Mouse (Mus musculus): Measurements from ENCODE around the gene Pfas. TPM values are rescaled to one million over a fixed set of nuclear protein-coding genes. Genes with fewer than 3 reads are reported as not detected.

The Pfas gene
- polyA plus RNA-seq (2015; fragmentation: Nextera tagmentation; extraction: Ambion mirVana): 24.1 and 25.2 TPM in 2 replicates

GRCm38 (mm10) chr11:69008182-69009121 is at the start of gene Pfas:
Pfas (minus strand) TSS chr11:69008460.
- peaks cover 15% of the 10 kb centered on the region for H3K4me1 ChIP-seq (ENCODE audit: control insufficient read depth, insufficient read depth, low read length)
- H3K27me3 ChIP-seq (ENCODE audit: control insufficient read depth, insufficient read depth, low read length): no peaks in the 10 kb centered on the region
- ATAC-seq (ENCODE audit: insufficient read depth, low FRiP score): peak; percentile 86
- H3K27ac ChIP-seq (ENCODE audit: low read length): peak within 1 kb of the TSS; percentile 72
- peak within 1 kb of the TSS; percentile 74 for H3K9ac ChIP-seq (ENCODE audit: low read length)
- peak within 1 kb of the TSS; percentile 86 for H3K4me3 ChIP-seq (replicated peaks; ENCODE audit: low read length)
- H3K4me2 ChIP-seq (ENCODE audit: low read depth, low read length): peak within 1 kb of the TSS; percentile 66
- WGBS: 8% methylated on average over 38 of the region's 38 CpGs
- no peaks in the 10 kb centered on the region for H3K9me3 ChIP-seq (replicated peaks; ENCODE audit: control insufficient read depth, low read length)
- H3K36me3 ChIP-seq (ENCODE audit: control insufficient read depth, insufficient read depth, low read length): no peaks in the 10 kb centered on the region

DNA sequence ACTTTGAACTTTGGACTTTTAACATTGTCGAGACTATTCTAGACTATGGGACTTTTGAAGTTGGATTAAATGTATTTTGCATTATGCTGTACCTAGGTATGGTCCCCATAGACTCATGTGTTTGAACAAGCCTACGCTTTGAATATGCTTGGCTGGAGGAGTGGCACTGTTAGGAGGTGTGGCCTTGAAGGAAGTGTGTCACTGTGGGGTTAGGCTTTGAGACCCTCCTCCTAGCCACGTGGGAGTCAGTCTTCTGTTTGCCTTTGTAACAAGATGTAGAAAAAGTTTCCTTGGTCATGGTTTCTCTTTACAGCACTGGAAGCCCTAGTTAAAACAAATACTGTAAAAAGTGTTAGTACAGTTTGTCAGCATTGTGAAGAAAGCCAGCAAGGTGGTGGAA is 45.6 kb upstream of the Pfas start:
- H3K9me3 ChIP-seq (replicated peaks; ENCODE audit: control insufficient read depth, low read length): no peaks in the 10 kb centered on the region
- no peaks in the 10 kb centered on the region for H3K27me3 ChIP-seq (ENCODE audit: control insufficient read depth, insufficient read depth, low read length)
- H3K27ac ChIP-seq (ENCODE audit: low read length): no peak overlapping the region
- no peak overlapping the region for H3K4me2 ChIP-seq (ENCODE audit: low read depth, low read length)
- H3K4me3 ChIP-seq (replicated peaks; ENCODE audit: low read length): no peak overlapping the region
- ATAC-seq (ENCODE audit: insufficient read depth, low FRiP score): peak; percentile 61; the same call in 1 of the 2 replicates
- peaks cover 10% of the 10 kb centered on the region for H3K36me3 ChIP-seq (ENCODE audit: control insufficient read depth, insufficient read depth, low read length)
- H3K9ac ChIP-seq (ENCODE audit: low read length): no peak overlapping the region
- H3K4me1 ChIP-seq (ENCODE audit: control insufficient read depth, insufficient read depth, low read length): peaks cover 6% of the 10 kb centered on the region
- WGBS: 53% methylated on average over 3 of the region's 3 CpGs

- 90% methylated on average over 2 of the region's 2 CpGs for WGBS
- peaks cover 10% of the 10 kb centered on the region for H3K36me3 ChIP-seq (ENCODE audit: control insufficient read depth, insufficient read depth, low read length)
Observed at GRCm38 (mm10) chr11:69052824-69053421, 44.7 kb upstream of the Pfas start.

DNA sequence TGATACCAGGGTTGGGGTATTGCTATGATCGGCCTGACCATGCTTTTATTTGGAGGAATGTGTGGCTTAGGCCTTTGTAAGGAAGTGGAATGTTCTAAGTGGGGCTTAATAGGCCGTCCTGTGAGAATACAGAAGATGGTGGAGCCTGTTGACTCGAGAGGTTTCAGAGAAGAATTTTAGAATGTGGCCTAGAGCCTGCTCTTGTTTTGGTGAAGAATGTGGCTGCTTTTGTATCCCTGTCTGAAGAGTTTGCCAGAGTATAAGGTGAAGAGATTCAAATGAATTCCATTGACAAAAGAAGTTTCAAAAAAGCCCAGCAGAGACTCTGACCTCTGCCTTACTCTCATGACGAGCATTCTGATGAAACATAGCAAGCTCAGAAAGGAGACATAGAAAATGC is 43.5 kb upstream of the Pfas start:
- H3K27ac ChIP-seq (ENCODE audit: low read length): no peak overlapping the region
- H3K4me3 ChIP-seq (replicated peaks; ENCODE audit: low read length): no peak overlapping the region
- H3K9ac ChIP-seq (ENCODE audit: low read length): no peak overlapping the region
- H3K4me2 ChIP-seq (ENCODE audit: low read depth, low read length): no peak overlapping the region
- 83% methylated on average over 4 of the region's 4 CpGs for WGBS
- H3K9me3 ChIP-seq (replicated peaks; ENCODE audit: control insufficient read depth, low read length): no peaks in the 10 kb centered on the region
- no peaks in the 10 kb centered on the region for H3K27me3 ChIP-seq (ENCODE audit: control insufficient read depth, insufficient read depth, low read length)
- ATAC-seq (ENCODE audit: insufficient read depth, low FRiP score): no peak
- peaks cover 9% of the 10 kb centered on the region for H3K4me1 ChIP-seq (ENCODE audit: control insufficient read depth, insufficient read depth, low read length)
- peaks cover 10% of the 10 kb centered on the region for H3K36me3 ChIP-seq (ENCODE audit: control insufficient read depth, insufficient read depth, low read length)

More at GRCm38 (mm10) chr11:69052824-69053421, 44.7 kb upstream of the Pfas start:
- no peaks in the 10 kb centered on the region for H3K27me3 ChIP-seq (ENCODE audit: control insufficient read depth, insufficient read depth, low read length)
- H3K9ac ChIP-seq (ENCODE audit: low read length): no peak overlapping the region
- no peaks in the 10 kb centered on the region for H3K9me3 ChIP-seq (replicated peaks; ENCODE audit: control insufficient read depth, low read length)
- H3K4me3 ChIP-seq (replicated peaks; ENCODE audit: low read length): no peak overlapping the region
- no peak overlapping the region for H3K4me2 ChIP-seq (ENCODE audit: low read depth, low read length)
- H3K4me1 ChIP-seq (ENCODE audit: control insufficient read depth, insufficient read depth, low read length): peaks cover 5% of the 10 kb centered on the region; the same call in 1 of the 2 replicates
- no peak for ATAC-seq (ENCODE audit: insufficient read depth, low FRiP score)
- H3K27ac ChIP-seq (ENCODE audit: low read length): no peak overlapping the region

DNA sequence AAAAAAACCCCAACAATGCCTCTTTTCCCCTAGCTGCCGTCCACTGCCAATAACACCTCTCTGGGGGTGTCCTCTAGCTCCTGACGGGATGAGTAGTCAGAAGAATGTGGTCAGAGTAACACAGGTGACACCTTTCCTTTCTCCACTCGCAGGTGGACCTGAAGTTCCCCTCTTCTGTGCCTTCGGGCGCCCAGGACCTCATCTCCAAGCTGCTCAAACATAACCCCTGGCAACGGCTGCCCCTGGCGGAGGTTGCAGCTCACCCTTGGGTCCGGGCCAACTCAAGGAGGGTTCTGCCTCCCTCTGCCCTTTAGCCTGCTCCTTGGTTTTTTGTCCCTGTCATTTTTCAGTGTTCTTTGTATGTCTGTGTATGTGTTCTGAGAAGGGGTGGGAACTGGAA is 42.5 kb upstream of the Pfas start:
- H3K27ac ChIP-seq (ENCODE audit: low read length): no peak overlapping the region
- H3K4me3 ChIP-seq (replicated peaks; ENCODE audit: low read length): no peak overlapping the region
- H3K4me1 ChIP-seq (ENCODE audit: control insufficient read depth, insufficient read depth, low read length): peaks cover 12% of the 10 kb centered on the region
- 88% methylated on average over 8 of the region's 8 CpGs for WGBS
- peaks cover 10% of the 10 kb centered on the region for H3K36me3 ChIP-seq (ENCODE audit: control insufficient read depth, insufficient read depth, low read length)
- H3K9ac ChIP-seq (ENCODE audit: low read length): no peak overlapping the region
- H3K27me3 ChIP-seq (ENCODE audit: control insufficient read depth, insufficient read depth, low read length): no peaks in the 10 kb centered on the region
- H3K4me2 ChIP-seq (ENCODE audit: low read depth, low read length): no peak overlapping the region
- no peaks in the 10 kb centered on the region for H3K9me3 ChIP-seq (replicated peaks; ENCODE audit: control insufficient read depth, low read length)
- ATAC-seq (ENCODE audit: insufficient read depth, low FRiP score): no peak

DNA sequence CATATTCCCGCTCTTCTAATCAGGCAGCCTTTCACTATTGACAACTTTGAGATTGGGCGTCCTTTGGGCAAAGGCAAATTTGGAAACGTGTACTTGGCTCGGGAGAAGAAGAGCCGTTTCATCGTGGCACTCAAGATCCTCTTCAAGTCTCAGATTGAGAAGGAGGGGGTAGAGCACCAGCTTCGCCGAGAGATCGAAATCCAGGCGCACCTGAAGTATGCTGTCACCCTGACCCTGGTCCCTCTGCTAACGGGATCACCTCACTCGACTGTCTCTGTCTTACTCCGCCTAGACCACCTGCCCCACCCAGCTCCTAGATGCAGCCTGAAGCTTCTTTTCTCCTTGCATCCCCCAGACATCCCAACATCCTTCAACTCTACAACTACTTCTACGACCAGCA is 39.9 kb upstream of the Pfas start:
- Histone ChIP-seq H3K27me3 (ENCODE audit: control insufficient read depth, insufficient read depth, low read length) (no peaks in the 10 kb centered on the region), H3K4me2 (ENCODE audit: low read depth, low read length) (no peak overlapping the region), H3K27ac (ENCODE audit: low read length) (no peak overlapping the region), H3K9me3 (replicated peaks; ENCODE audit: control insufficient read depth, low read length) (no peaks in the 10 kb centered on the region), H3K36me3 (ENCODE audit: control insufficient read depth, insufficient read depth, low read length) (peaks cover 10% of the 10 kb centered on the region), H3K4me3 (replicated peaks; ENCODE audit: low read length) (no peak overlapping the region), H3K4me1 (ENCODE audit: control insufficient read depth, insufficient read depth, low read length) (peaks cover 12% of the 10 kb centered on the region), H3K9ac (ENCODE audit: low read length) (no peak overlapping the region; the same call in 1 of the 2 replicates)
- ATAC-seq (ENCODE audit: insufficient read depth, low FRiP score): no peak
- WGBS: 90% methylated on average over 14 of the region's 14 CpGs

DNA sequence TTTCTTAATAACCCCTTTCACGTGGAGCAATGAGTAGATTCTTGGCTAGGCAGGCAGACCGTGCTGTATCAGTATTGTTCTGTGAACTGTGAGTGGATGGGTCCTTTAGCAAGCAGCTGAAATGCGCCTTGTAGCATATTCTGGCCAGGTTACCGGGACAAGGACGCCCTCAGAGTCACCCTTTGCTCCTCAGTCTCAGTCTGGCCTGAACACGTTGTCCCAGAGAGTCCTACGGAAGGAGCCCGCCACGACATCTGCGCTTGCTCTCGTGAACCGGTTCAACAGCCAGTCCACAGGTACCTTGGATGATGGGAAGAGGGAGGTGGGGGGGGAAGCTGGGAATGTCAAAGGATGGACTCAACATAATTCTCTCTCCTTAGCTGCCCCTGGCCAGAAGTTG is 39.3 kb upstream of the Pfas start:
- Histone ChIP-seq H3K4me1 (ENCODE audit: control insufficient read depth, insufficient read depth, low read length) (peaks cover 12% of the 10 kb centered on the region), H3K36me3 (ENCODE audit: control insufficient read depth, insufficient read depth, low read length) (peaks cover 10% of the 10 kb centered on the region), H3K4me3 (replicated peaks; ENCODE audit: low read length) (peak overlapping the region; percentile 1; the same call in 1 of the 2 replicates), H3K4me2 (ENCODE audit: low read depth, low read length) (peak overlapping the region; percentile 79; the same call in 1 of the 2 replicates), H3K27ac (ENCODE audit: low read length) (no peak overlapping the region), H3K27me3 (ENCODE audit: control insufficient read depth, insufficient read depth, low read length) (no peaks in the 10 kb centered on the region), H3K9me3 (replicated peaks; ENCODE audit: control insufficient read depth, low read length) (no peaks in the 10 kb centered on the region), H3K9ac (ENCODE audit: low read length) (no peak overlapping the region)
- no peak for ATAC-seq (ENCODE audit: insufficient read depth, low FRiP score)
- WGBS: 84% methylated on average over 12 of the region's 12 CpGs

DNA sequence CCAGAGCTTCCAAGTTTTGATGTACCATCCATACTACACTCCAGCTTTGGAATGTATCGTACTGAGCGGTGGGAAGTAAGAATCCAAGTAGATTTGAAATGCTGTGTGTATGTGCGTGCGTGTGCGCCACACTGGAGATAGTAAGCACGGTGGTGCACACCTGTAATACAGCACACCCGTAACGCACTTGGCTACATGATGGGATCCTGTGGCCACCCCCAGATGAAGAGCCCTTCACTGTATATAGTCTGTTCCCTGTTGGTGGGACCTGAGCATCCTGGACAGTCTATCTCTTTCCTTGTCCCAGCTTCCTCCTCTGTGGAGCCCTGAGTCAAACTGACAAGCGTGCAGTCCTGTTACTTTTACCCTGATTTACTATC is 38.1 kb upstream of the Pfas start:
- Histone ChIP-seq H3K27me3 (ENCODE audit: control insufficient read depth, insufficient read depth, low read length) (no peaks in the 10 kb centered on the region), H3K9me3 (replicated peaks; ENCODE audit: control insufficient read depth, low read length) (no peaks in the 10 kb centered on the region), H3K4me3 (replicated peaks; ENCODE audit: low read length) (peak overlapping the region; percentile 88), H3K4me1 (ENCODE audit: control insufficient read depth, insufficient read depth, low read length) (peaks cover 12% of the 10 kb centered on the region), H3K9ac (ENCODE audit: low read length) (peak overlapping the region; percentile 86), H3K4me2 (ENCODE audit: low read depth, low read length) (peak overlapping the region; percentile 79), H3K27ac (ENCODE audit: low read length) (peak overlapping the region; percentile 90), H3K36me3 (ENCODE audit: control insufficient read depth, insufficient read depth, low read length) (peaks cover 6% of the 10 kb centered on the region)
- ATAC-seq (ENCODE audit: insufficient read depth, low FRiP score): no peak
- 4% methylated on average over 9 of the region's 9 CpGs for WGBS
